Mouse (Mus musculus): ENCODE measurements at regions not wholly inside any gene's neighbourhood (a gene's known extent, or its start where the extent isn't known, plus 50 kb on each side); places are given as distances from the start of the nearest gene placed in this dataset.
A peak's percentile ranks its signal among the peaks of the same experiment; 100 is the strongest.

DNA sequence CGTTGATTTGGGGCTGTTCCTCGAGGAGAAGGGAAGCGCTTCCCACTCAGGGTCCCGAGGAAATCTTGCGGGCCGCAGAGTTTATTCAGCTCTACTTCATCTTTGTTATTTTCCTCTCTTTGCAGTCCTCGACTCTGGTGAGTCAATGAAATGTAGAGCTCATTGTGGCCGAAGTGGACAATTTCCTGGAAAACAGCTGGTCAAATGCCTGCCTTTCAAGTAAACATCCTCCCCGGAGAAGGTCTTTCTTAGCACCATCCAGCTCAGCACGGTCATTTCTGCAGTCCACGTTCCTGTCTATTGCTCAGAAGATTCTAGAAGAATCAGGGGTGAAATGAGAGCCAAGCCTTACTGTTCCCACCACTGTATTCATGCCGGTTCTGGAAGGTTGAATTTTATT lies 133.0 kb downstream of the Bcas1 start:
- ATAC-seq, result peak; percentile 63
- no peaks in the 10 kb centered on the region for H3K9me3 ChIP-seq (ENCODE audit: low read length)
- H3K9ac ChIP-seq (replicated peaks; ENCODE audit: low read depth), result no peak overlapping the region
- H3K27ac ChIP-seq (ENCODE audit: low read length), result peak overlapping the region; percentile 69
- TF ChIP-seq CTCF (IDR thresholded peaks at IDR 0.05), result no peak
- peak; percentile 63 for TF ChIP-seq EP300 (IDR thresholded peaks at IDR 0.05)
- H3K4me1 ChIP-seq (ENCODE audit: insufficient read depth, low read depth, low read length), result peaks cover 17% of the 10 kb centered on the region; the same call in 1 of the 2 replicates
- no peak overlapping the region for H3K4me2 ChIP-seq (replicated peaks; ENCODE audit: low read depth, low read length)
- peak; percentile 86 for DNase-seq (ENCODE audit: low spot score)
- no peaks in the 10 kb centered on the region for H3K27me3 ChIP-seq (replicated peaks; ENCODE audit: insufficient read depth, low read length)
- no peak overlapping the region for H3K4me3 ChIP-seq (ENCODE audit: low read depth, low read length)
- H3K36me3 ChIP-seq (ENCODE audit: insufficient read depth, low read length), result no peaks in the 10 kb centered on the region
- WGBS, result 39% methylated on average over 12 of the region's 12 CpGs

DNA sequence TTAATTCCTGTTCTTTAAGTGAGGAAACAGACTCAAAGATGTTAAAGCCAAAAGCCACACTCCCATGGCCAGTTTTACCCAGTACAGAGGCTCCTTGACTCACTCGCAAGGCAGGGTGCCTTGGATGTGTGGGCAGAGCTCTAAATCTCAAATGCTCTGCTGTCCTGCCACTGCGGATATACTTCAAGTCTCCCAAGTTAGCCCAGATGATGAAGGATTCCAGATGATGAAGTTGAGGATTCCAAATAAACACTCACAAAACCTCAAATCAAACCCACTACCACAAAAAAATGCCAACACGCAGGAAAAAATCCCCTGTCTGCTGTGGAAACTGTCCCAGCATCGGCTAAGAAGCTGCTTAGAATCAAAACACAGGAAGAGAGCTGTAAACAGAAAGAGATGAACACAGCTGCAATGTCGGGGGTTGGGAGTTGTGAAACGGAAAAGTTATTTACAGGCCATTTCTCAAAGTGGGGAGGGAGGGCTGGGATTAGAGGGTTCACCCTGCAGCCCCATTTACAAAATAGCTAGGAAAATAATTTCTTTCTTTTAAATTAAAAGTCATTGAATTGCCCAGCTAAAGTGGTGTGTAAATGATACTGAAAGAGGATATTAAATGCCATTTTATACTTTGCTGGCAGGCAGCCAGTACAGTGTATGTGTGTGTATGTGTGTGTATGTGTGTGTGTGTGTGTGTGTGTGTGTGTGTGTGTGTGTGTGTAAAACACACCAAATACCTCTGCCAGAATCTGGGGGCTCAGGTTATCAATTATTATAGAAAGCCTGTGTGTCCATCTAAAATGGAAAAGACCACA lies 135.6 kb downstream of the Bcas1 start:
- H3K4me2 ChIP-seq (replicated peaks; ENCODE audit: low read depth, low read length), result peak overlapping the region; percentile 23
- DNase-seq (ENCODE audit: low spot score) (peak; percentile 74), ATAC-seq (peak; percentile 47)
- H3K9me3 ChIP-seq (ENCODE audit: low read length), result no peaks in the 10 kb centered on the region
- H3K27me3 ChIP-seq (replicated peaks; ENCODE audit: insufficient read depth, low read length), result no peaks in the 10 kb centered on the region
- TF ChIP-seq EP300 (IDR thresholded peaks at IDR 0.05), result peak; percentile 51; the same call in 1 of the 2 replicates
- TF ChIP-seq CTCF (IDR thresholded peaks at IDR 0.05), result no peak
- H3K4me1 ChIP-seq (ENCODE audit: insufficient read depth, low read depth, low read length), result peaks cover 22% of the 10 kb centered on the region; the same call in 1 of the 2 replicates
- H3K4me3 ChIP-seq (ENCODE audit: low read depth, low read length), result no peak overlapping the region
- no peaks in the 10 kb centered on the region for H3K36me3 ChIP-seq (ENCODE audit: insufficient read depth, low read length)
- 11% methylated on average over 6 of the region's 6 CpGs for WGBS
- peak overlapping the region; percentile 82 for H3K27ac ChIP-seq (ENCODE audit: low read length)
- H3K9ac ChIP-seq (replicated peaks; ENCODE audit: low read depth), result no peak overlapping the region

DNA sequence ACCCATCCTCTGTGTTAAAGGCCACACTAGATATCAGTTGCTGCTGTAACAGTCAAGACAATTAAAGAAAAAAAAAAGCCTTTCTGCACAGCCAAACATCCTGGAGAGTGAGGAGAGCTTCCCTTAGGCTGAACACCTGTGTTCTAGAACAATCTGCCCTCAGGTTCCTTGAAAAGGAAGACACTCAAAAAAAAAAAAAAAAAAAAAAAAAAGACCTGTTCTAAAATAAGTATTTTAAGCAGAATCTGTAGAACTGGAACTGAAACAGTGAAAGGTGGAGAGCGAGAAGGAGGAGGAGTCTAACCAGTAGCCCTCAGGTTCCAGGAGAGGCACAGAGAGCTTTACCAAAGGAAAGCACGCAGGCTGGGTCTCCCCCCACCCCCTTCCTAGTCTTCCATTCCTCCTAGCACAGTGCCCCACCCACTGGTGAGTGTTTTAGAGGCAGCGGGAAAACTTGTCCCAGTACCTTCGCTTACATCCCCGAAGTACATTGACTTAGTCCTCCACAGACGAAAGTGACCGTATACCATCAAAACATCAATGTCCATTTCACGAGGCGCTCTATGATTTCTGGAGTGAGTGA lies 138.2 kb downstream of the Bcas1 start:
- no peak overlapping the region for H3K9ac ChIP-seq (replicated peaks; ENCODE audit: low read depth)
- no peaks in the 10 kb centered on the region for H3K27me3 ChIP-seq (replicated peaks; ENCODE audit: insufficient read depth, low read length)
- ATAC-seq (no peak), DNase-seq (ENCODE audit: low spot score) (no peak)
- 67% methylated on average over 9 of the region's 9 CpGs for WGBS
- no peaks in the 10 kb centered on the region for H3K36me3 ChIP-seq (ENCODE audit: insufficient read depth, low read length)
- H3K4me3 ChIP-seq (ENCODE audit: low read depth, low read length), result no peak overlapping the region
- H3K27ac ChIP-seq (ENCODE audit: low read length), result no peak overlapping the region
- H3K4me1 ChIP-seq (ENCODE audit: insufficient read depth, low read depth, low read length), result peaks cover 26% of the 10 kb centered on the region; the same call in 1 of the 2 replicates
- no peak overlapping the region for H3K4me2 ChIP-seq (replicated peaks; ENCODE audit: low read depth, low read length)
- TF ChIP-seq CTCF (IDR thresholded peaks at IDR 0.05) (no peak), EP300 (IDR thresholded peaks at IDR 0.05) (no peak)
- H3K9me3 ChIP-seq (ENCODE audit: low read length), result no peaks in the 10 kb centered on the region

DNA sequence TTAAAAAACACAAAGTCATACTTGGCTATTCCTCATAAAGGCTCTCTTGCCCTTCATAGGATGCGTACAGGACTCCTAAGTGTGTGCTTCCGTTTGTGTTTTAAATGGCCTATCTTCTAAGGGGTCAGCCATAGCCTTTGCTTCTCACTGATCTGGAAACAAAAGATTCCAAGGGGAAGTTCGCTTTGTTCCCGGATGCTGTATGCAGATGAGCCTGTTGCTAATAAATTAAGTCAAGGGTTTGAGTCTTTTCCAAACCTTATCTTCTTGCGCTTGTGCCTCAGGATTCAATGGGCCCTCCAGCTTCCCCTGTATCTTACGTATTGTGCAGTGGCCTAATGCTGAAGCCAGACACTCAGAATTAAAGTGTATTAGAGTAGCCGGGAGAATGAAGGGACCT lies 138.9 kb downstream of the Bcas1 start:
- H3K4me2 ChIP-seq (replicated peaks; ENCODE audit: low read depth, low read length), result no peak overlapping the region
- H3K9ac ChIP-seq (replicated peaks; ENCODE audit: low read depth), result no peak overlapping the region
- H3K27me3 ChIP-seq (replicated peaks; ENCODE audit: insufficient read depth, low read length), result no peaks in the 10 kb centered on the region
- TF ChIP-seq EP300 (IDR thresholded peaks at IDR 0.05) (no peak), CTCF (IDR thresholded peaks at IDR 0.05) (no peak)
- no peaks in the 10 kb centered on the region for H3K9me3 ChIP-seq (ENCODE audit: low read length)
- 75% methylated on average over 7 of the region's 7 CpGs for WGBS
- no peak for DNase-seq (ENCODE audit: low spot score)
- ATAC-seq, result no peak
- H3K36me3 ChIP-seq (ENCODE audit: insufficient read depth, low read length), result no peaks in the 10 kb centered on the region
- no peak overlapping the region for H3K27ac ChIP-seq (ENCODE audit: low read length)
- H3K4me1 ChIP-seq (ENCODE audit: insufficient read depth, low read depth, low read length), result peaks cover 26% of the 10 kb centered on the region; the same call in 1 of the 2 replicates
- no peak overlapping the region for H3K4me3 ChIP-seq (ENCODE audit: low read depth, low read length)

DNA sequence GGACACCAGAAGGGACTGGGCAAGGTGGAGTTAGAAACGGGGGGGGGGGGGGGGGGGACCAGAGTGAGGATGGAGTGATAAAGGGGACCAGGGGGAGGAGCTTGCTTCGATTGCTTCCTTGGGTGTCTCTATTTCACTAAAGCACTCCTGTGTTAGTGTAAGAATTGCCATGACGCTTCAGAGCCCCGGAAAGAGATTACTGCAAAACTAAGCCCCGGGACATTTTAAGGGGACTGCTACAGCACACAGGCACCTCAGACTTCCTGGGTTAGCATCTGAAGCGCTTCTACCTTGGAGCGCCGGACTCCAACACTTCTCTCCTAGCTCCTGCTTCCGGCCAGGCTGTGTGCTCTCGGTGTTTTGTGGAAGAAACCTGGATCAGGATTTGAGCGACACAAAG lies 139.4 kb downstream of the Bcas1 start:
- WGBS, result 31% methylated on average over 10 of the region's 11 CpGs
- H3K36me3 ChIP-seq (ENCODE audit: insufficient read depth, low read length), result no peaks in the 10 kb centered on the region
- no peak for DNase-seq (ENCODE audit: low spot score)
- TF ChIP-seq CTCF (IDR thresholded peaks at IDR 0.05) (no peak), EP300 (IDR thresholded peaks at IDR 0.05) (no peak)
- no peaks in the 10 kb centered on the region for H3K27me3 ChIP-seq (replicated peaks; ENCODE audit: insufficient read depth, low read length)
- no peaks in the 10 kb centered on the region for H3K9me3 ChIP-seq (ENCODE audit: low read length)
- H3K9ac ChIP-seq (replicated peaks; ENCODE audit: low read depth), result no peak overlapping the region
- H3K27ac ChIP-seq (ENCODE audit: low read length), result no peak overlapping the region
- ATAC-seq, result no peak
- H3K4me1 ChIP-seq (ENCODE audit: insufficient read depth, low read depth, low read length), result peaks cover 26% of the 10 kb centered on the region; the same call in 1 of the 2 replicates
- H3K4me2 ChIP-seq (replicated peaks; ENCODE audit: low read depth, low read length), result peak overlapping the region; percentile 22; the same call in 1 of the 2 replicates
- no peak overlapping the region for H3K4me3 ChIP-seq (ENCODE audit: low read depth, low read length)

DNA sequence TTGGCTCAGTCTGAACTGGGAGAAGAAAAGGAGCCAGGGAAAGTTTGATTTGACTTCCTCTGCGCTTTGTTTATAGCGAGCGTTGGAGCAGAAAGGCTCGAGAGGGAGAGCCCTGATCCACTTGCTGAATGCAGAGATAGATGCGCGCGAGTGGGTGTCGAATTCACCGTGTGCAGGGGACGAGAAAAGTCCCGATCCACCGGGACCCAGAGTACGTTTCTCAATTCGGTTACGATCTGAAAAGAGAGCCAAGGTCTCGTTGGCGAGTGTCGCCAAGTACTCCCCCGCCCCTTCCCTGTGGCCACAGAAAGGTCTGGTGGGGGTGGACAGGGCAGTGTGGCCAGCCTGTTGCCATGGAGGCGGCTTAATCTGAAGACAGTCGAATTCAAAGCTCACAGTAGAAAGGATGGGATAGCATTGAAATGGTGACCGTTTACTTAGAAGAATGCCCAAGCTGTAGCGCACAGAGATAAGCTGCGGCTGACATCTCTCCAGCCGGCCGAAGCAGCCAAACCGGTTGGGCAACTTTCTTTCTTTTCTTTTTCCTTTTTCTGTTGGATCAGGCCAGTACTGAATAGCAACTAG lies 139.5 kb upstream of the Zfp217 start:
- Histone ChIP-seq H3K9me3 (ENCODE audit: low read length) (no peaks in the 10 kb centered on the region), H3K27ac (ENCODE audit: low read length) (peak overlapping the region; percentile 80), H3K4me1 (ENCODE audit: insufficient read depth, low read depth, low read length) (peaks cover 26% of the 10 kb centered on the region; the same call in 1 of the 2 replicates), H3K4me2 (replicated peaks; ENCODE audit: low read depth, low read length) (peak overlapping the region; percentile 75), H3K27me3 (replicated peaks; ENCODE audit: insufficient read depth, low read length) (no peaks in the 10 kb centered on the region), H3K9ac (replicated peaks; ENCODE audit: low read depth) (peak overlapping the region; percentile 43; the same call in 1 of the 2 replicates), H3K4me3 (ENCODE audit: low read depth, low read length) (peak overlapping the region; percentile 39), H3K36me3 (ENCODE audit: insufficient read depth, low read length) (no peaks in the 10 kb centered on the region)
- ATAC-seq, result peak; percentile 59
- WGBS, result 1% methylated on average over 27 of the region's 27 CpGs
- TF ChIP-seq CTCF (IDR thresholded peaks at IDR 0.05) (no peak), EP300 (IDR thresholded peaks at IDR 0.05) (no peak)
- peak; percentile 76 for DNase-seq (ENCODE audit: low spot score)
